Mouse (Mus musculus) spleen, postnatal 14 days (tissue): ENCODE measurements around the gene Pus10.

ENCODE experiments used
- DNase-seq, 2 experiments: peaks; one replicate each; pipeline ENCODE4 v3.0.0; 2021 to 2022; ENCODE audit warnings: low spot score in 2 of 2

Pus10 gene

DNA sequence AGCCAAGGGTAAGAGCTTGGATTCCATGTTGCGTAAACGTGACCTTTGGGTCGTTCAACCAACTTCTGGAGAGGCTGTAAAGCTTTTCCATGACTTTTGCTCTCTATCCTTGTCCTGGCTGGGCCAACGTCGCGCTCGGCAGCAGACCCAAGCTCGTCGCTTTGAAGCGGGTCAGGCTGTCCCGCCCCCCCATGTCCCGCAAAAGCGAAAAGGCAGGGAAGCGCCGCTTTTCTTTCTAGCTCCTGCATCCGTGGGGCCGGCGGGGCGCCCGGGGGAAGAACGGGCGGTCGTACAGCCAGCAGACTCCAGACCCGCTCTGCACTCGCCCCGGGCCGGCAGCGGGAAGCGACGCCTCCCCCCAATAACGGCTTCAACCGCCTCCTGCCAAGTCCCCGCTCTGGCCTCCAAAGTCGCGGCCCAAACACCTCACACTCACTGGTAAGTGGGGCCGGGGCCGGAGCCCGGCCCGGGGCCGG lies at the start of gene Pus10:
Gene Pus10, plus strand, starts transcription at position 364 of the 476 bp plus-strand sequence.
- DNase-seq = no peak

GRCm38 (mm10) chr11:23618995-23619394 lies 46.5 kb upstream of the Pus10 start:
- DNase-seq = no peak

- DNase-seq = no peak
These were observed 34.8 kb upstream of the Pus10 start for GRCm38 (mm10) chr11:23630664-23631063.

- peak; percentile 71 to 75 for DNase-seq
These were observed 32.3 kb upstream of the Pus10 start, which contains the start of gene 0610010F05Rik for GRCm38 (mm10) chr11:23632945-23633878. TSS of gene 0610010F05Rik (minus strand) at chr11:23633639.

- no peak for DNase-seq
These were observed 31.6 kb upstream of the Pus10 start for GRCm38 (mm10) chr11:23633879-23634215.

GRCm38 (mm10) chr11:23634573-23634972 lies 30.9 kb upstream of the Pus10 start:
- no peak for DNase-seq

DNA sequence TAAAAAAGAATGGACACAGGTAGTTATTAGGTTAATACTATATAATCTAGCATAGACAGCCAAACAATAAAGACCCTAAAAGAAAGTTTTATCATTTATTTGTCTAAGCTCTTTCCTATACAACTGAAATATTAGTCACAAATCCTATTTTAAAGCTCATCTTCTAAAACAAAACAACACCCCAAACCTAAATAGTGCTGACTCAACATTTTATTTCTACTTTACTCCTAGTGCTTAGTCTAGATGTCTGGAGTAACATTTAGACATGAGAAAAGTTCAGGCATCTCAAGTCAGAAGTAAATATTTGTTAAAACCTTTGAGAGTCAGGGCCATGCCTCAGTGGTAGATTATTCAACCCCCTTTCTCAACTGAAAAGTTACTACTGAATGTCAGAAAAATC lies 18.0 kb upstream of the Pus10 start:
- DNase-seq = no peak

DNA sequence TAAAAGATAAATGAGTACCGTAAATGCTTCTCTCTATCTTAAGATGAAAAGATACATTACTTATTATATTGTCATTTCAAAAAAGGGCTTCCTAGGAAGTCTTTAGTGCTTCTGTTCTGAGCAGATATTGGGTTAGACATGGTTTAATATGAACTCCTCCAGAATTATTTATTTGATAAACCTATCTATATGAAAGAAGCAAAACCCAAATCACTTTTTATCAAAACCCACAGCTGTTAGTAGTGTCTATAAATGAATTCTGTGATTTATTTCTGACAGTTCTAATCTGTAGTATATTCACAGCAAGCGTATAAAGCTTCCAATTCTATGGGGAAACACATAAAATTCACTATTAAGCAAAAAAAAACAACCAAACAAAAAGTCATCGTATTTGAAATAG lies 17.6 kb upstream of the Pus10 start:
- no peak for DNase-seq

DNA sequence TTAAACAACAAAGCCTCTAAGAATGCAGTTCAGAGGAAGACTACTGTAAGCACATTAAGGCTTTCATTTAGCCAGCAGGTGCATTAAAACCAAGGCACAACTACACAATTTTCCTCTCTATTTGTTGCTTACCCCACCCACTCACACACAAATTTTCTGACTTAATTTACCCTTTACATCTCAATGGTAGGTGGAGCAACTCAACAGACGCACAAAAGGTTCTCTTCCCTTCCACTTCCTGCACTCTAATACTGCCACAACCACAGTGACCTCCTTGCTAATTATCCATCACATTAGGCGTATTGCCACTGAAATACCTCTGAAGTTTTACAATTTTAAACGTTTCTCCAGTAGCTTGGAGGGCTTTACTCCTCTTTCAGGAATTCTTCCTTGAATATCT lies 11.8 kb upstream of the Pus10 start:
- no peak for DNase-seq

DNA sequence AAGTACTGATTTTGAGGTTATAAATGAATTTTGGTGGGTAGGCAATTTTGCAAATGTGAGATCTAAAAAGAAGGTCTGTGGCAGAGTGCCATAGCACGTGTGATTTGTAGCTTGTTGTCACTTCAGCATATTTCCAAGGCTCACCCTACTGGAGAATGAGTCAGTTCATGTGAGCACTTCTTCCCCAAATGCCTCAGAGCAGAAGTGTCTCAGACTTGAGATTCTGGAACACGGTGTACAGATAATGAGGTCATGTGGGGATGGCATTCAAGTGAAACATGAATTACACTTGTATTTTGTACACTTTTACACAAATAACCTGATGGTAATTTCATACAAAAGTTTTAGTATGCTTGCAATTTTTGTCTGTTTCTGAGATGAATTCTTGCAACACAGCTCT lies 7.7 kb upstream of the Pus10 start:
- DNase-seq = no peak

- DNase-seq = no peak
These were observed 1.2 kb upstream of the Pus10 start for GRCm38 (mm10) chr11:23664232-23664631.

DNA sequence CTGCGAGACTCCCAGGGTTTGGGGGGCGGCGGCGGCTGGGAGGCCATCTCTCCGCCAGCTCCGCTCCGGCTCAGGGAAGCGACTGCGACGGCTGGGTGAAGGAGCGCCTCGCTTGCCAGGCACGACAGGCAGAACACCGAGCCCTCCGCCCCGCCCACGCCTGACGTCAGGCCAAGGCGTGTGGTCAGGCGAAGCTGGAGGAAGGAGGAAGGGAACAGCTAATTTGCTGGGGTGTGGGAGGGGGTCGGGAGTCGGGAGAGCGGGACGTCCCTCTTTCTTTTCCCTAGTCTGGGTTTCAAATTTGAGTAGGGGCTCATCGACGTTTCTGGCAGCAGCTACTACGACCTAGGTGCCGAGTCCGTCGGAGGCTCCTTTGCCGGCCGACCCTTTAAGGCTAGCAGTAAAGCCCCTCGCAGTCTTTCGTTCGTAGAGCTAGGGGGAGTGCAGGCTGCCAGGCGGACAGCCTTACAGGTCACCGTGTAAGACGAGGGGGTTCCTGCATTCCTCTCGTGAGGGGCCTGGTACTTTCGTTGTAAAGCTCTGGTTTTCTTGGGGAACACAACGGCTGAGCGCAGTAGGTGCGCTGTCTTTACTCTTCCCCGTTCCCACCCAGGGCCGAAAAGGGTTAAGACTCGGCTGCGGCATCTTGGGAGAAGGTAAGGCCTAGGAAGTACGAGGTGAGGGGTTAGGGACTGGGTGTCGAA lies 476 bp downstream of the Pus10 start, which contains the start of gene Pex13:
Gene Pex13, minus strand, starts transcription at position 162 of the 704 bp plus-strand sequence.
- peak; percentile 79 to 82 for DNase-seq

GRCm38 (mm10) chr11:23666526-23666925 lies 1.1 kb downstream of the Pus10 start:
- DNase-seq = no peak

DNA sequence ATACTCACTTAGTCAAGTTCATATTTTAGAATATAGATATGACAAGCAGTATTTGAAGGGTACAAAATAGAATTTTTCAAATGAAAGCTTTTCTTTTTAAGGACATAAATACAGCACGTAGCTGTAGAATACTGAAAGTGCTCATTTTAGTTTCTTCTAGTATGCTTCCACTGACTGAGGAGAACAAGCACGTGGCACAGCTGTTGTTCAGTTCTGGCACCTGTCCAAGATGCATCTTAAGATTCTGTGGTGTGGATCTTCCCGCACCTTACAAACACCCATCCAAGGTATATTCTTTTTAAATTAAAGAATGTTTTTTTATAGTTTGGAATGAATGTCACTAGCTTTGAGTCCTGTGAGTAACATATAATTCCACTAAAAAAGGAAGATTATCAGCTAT lies 1.7 kb downstream of the Pus10 start:
- no peak for DNase-seq

DNA sequence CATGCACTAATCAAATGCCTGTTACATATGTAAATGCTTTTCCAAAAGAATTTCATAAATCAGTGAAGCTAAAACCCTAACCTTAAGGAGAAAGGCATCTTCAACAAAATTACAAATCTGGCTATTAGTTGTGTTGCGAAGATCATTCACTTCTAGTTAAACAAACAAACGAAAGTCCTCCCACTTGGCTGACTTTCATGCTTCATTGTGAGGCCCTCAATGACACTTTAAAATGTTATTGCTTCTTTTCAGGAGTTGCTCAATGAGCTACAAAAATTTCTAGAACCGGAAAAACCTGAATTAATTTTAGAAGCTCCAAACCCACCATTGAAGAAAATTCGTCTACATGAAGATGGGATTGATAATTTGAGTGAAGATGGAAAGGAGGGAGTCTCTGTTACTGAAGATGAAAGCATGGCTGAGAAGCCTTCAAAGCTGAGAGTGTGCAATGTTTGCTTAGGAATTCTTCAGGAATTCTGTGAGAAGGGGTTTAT lies 6.8 kb downstream of the Pus10 start:
- DNase-seq = no peak

- DNase-seq = no peak
These were observed 10.6 kb downstream of the Pus10 start for GRCm38 (mm10) chr11:23676100-23676499.

DNA sequence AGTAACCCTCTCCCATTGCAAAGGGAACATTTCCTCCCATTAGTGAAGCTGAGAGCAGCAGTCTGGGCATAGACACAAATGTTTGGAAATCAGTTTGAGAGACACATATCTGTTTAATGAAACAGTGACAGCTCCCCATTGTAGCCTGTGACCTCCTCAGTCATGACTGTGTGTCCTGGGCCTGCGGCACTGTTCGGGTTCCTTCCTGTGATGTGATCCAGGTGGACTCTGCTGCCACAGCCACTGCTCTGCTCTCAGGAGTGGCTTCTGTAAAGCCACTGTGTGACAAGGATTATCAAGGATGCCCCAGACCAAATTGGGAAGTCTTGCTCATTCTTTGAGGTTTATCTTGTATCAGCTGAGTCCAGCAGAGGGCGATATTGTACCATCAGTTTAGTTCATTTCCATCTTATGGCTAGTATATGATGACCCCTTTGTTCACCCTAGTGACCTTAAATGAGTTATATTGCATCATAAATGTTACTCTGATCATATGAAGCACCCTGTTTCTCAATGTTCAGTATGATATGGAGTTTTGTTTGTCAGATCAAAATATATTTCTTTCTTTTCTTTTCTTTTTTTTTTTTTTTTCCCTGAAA lies 13.7 kb downstream of the Pus10 start:
- DNase-seq = peak in 1 of 2 experiments; percentile 61

- DNase-seq = no peak
These were observed 15.0 kb downstream of the Pus10 start for GRCm38 (mm10) chr11:23680435-23680950.

GRCm38 (mm10) chr11:23682561-23682960 lies 17.1 kb downstream of the Pus10 start:
- DNase-seq = no peak

GRCm38 (mm10) chr11:23686671-23687070 lies 21.2 kb downstream of the Pus10 start:
- no peak for DNase-seq

DNA sequence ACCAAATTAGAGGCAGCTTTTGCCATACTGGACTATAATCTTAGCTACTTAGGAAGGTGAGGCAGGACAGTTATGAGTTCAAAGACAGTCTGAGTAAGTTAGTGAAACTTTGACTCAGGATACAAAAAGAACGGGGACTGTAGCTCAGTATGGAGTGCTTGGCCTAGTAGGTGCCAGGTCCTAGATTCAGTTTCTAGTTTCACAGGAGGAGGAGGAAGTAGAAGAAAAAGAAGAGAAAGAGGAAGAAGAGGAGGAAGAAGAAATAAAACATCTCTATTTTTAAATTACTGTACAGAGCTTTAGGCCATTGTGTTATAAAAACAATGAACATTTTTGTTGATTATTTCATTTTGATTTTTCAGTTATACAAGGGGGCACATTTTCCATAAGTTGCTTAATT lies 22.6 kb downstream of the Pus10 start:
- no peak for DNase-seq

DNA sequence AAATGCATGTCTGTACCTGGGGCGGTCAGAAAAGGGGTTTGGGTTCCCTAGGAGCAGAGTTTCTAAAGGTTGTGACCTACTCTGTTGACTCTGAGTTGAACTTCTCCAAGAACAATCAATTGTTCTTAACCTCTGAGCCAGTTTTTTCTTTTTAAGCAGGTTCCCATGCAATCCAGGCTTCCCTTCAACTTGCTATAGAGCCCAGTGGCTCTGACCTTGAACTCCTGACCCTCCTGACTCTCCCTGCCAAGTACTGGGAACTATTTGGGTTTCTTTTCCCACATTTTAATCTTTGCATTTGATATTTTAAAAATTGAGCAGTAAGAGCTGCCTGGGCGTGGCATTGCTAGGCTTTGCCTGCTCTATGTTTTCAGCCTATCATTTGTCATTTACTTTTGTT lies 27.8 kb downstream of the Pus10 start:
- no peak for DNase-seq
